Mouse (Mus musculus): ENCODE data around the gene Pde4b.

DNA sequence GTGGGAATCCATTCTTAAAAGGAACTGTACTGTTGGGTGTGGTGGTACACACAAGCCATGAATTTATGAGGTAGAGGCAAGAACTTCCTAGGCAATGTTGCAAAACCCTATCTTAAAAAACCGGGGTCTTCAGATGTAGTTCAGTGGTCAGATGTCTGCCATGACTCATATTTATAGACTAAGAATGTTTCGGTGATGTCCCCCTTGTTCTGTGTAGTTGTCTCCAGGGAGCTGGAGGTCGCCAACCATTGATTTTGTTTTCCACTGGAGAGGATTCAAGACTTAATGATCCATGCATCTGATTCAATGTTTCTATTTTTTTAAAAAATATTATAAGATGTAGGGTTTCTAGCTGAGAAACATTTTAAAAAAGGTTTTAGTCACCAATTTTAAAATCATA lies 496.1 kb downstream of the Pde4b start:
- TF ChIP-seq POLR2A (IDR thresholded peaks at IDR 0.05; ENCODE audit: low read depth, low read length): no peak
- no peak for TF ChIP-seq CTCF (IDR thresholded peaks at IDR 0.05; ENCODE audit: borderline replicate concordance, insufficient read depth, low read length)
